Mouse (Mus musculus) brain, embryonic 14.5 days (tissue): ENCODE results near the gene Tgm5.

Experiments used
- CTCF ChIP-seq: fragments of 200-500 bp; IDR thresholded peaks from 2 replicates; pipeline ENCODE4 v1.5.1; 2012; ENCODE audit warnings: inconsistent platforms, mild to moderate bottlenecking, moderate library complexity, borderline replicate concordance; ENCODE audit not compliant: insufficient read depth, insufficient read length; ENCODE audit errors: extremely low read depth
- POLR2A ChIP-seq: fragments of 200-500 bp; IDR thresholded peaks from 2 replicates; pipeline ENCODE4 v1.6.1; 2012; ENCODE audit warnings: mild to moderate bottlenecking, inconsistent platforms, borderline replicate concordance; ENCODE audit not compliant: poor library complexity, insufficient read depth, insufficient read length, severe bottlenecking; ENCODE audit errors: extremely low read depth

DNA sequence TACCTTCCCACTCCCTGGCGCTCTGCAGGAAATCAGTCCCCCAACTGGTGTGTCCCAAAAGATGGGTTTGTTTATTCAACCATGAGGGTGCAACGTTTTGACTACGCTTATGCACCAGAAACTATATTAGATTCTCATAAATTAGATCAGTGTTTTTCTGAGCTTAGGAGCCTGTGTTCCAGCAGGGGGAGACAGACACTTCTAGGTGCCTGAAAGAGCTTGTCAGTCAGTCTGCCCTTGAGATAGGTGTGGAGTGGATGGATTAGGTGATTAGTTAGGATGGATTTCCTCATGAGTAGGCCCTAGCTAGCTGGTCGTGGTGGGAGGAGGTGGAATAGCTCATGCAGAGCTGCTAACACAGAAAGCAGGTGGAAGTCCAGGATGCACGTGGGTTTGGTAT, 44.5 kb downstream of the Tgm5 start:
- TF ChIP-seq CTCF (peak; percentile 55; the same call in 1 of the 2 replicates), POLR2A (no peak)
